Mouse (Mus musculus) brain, embryonic 14.5 days (tissue): ENCODE measurements at regions not wholly inside any gene's neighbourhood (a gene's known extent, or its start where the extent isn't known, plus 50 kb on each side); places are given as distances from the start of the nearest gene placed in this dataset.

Experiments used
- CTCF ChIP-seq: fragments of 200-500 bp; IDR thresholded peaks from 2 replicates; pipeline ENCODE4 v1.5.1; 2012; ENCODE audit warnings: inconsistent platforms, mild to moderate bottlenecking, moderate library complexity, borderline replicate concordance; ENCODE audit not compliant: insufficient read depth, insufficient read length; ENCODE audit errors: extremely low read depth
- POLR2A ChIP-seq: fragments of 200-500 bp; IDR thresholded peaks from 2 replicates; pipeline ENCODE4 v1.6.1; 2012; ENCODE audit warnings: mild to moderate bottlenecking, inconsistent platforms, borderline replicate concordance; ENCODE audit not compliant: poor library complexity, insufficient read depth, insufficient read length, severe bottlenecking; ENCODE audit errors: extremely low read depth

GRCm38 (mm10) chr2:66961808-66962519, 177.2 kb upstream of the Scn7a start:
- TF ChIP-seq CTCF (peak; percentile 77; the same call in 1 of the 2 replicates), POLR2A (no peak)
